Mouse (Mus musculus) intestine, postnatal 0 days (tissue): ENCODE results near the gene Ajap1. TPM values are rescaled to one million over a fixed set of nuclear protein-coding genes. Genes with fewer than 3 reads are reported as not detected.

Experiments used
- ATAC-seq: fragments of 200-750 bp; cut with Nextera tagmentation; 2 replicates; pipeline ENCODE4 v1.8.0; 2017; ENCODE audit warnings: mild to moderate bottlenecking, moderate TSS enrichment, moderate library complexity
- H3K27ac ChIP-seq: fragments of 300-500 bp; sonication (generic); 2 replicates; pipeline ENCODE4 v1.5.1; 2014; ENCODE audit warnings: mild to moderate bottlenecking, low read depth, low read length, moderate library complexity
- H3K27me3 ChIP-seq: fragments of 300-500 bp; sonication (generic); replicated peaks from 2 replicates; pipeline ENCODE4 v1.6.1; 2014; ENCODE audit warnings: low read length, mixed read lengths; ENCODE audit not compliant: control insufficient read depth, insufficient read depth
- H3K36me3 ChIP-seq: fragments of 300-500 bp; sonication (generic); 2 replicates; pipeline ENCODE4 v1.6.1; 2014; ENCODE audit warnings: mild to moderate bottlenecking, moderate library complexity; ENCODE audit not compliant: control insufficient read depth, insufficient read depth
- H3K4me1 ChIP-seq: fragments of 300-500 bp; sonication (generic); replicated peaks from 2 replicates; pipeline ENCODE4 v1.6.1; 2014; ENCODE audit warnings: antibody characterized with exemption, low read length, mixed read lengths; ENCODE audit not compliant: control insufficient read depth, insufficient read depth
- H3K4me2 ChIP-seq: fragments of 300-500 bp; sonication (generic); replicated peaks from 2 replicates; pipeline ENCODE4 v1.6.1; 2014; ENCODE audit warnings: low read depth, mild to moderate bottlenecking, moderate library complexity
- H3K4me3 ChIP-seq: fragments of 300-500 bp; sonication (generic); 2 replicates; pipeline ENCODE4 v1.5.1; 2014; ENCODE audit warnings: low read depth, low read length
- H3K9ac ChIP-seq: fragments of 300-500 bp; sonication (generic); 2 replicates; pipeline ENCODE4 v1.6.1; 2014; ENCODE audit warnings: mild to moderate bottlenecking, low read depth, low read length
- H3K9me3 ChIP-seq: fragments of 300-500 bp; sonication (generic); 2 replicates; pipeline ENCODE4 v1.6.1; 2016; ENCODE audit warnings: mixed run types; ENCODE audit not compliant: control insufficient read depth
- CTCF ChIP-seq: sonication (generic); IDR thresholded peaks from 2 replicates; pipeline ENCODE4 v1.5.1; 2016; ENCODE audit warnings: low read depth, mild to moderate bottlenecking, control low read depth, antibody characterized with exemption, moderate library complexity
- WGBS: fragments of 180-500 bp; shearing (Covaris S2); extraction: QIAGEN DNeasy Blood & Tissue Kit; methylation state at CpG from one replicate; pipeline ENCODE4 v1.1.7; 2014; 5-methylcytosine and 5-hydroxymethylcytosine counted together
- polyA plus RNA-seq: library from polyadenylated mRNA; unstranded; fragments of >200 nt; fragmentation: Nextera tagmentation; extraction: Ambion mirVana; gene quantifications from 2 replicates; pipeline ENCODE4 v1.2.1, GENCODE M21; 2015

Ajap1 gene
- polyA plus RNA-seq, 1 experiment from 2014 or later, result 0.29 TPM

DNA sequence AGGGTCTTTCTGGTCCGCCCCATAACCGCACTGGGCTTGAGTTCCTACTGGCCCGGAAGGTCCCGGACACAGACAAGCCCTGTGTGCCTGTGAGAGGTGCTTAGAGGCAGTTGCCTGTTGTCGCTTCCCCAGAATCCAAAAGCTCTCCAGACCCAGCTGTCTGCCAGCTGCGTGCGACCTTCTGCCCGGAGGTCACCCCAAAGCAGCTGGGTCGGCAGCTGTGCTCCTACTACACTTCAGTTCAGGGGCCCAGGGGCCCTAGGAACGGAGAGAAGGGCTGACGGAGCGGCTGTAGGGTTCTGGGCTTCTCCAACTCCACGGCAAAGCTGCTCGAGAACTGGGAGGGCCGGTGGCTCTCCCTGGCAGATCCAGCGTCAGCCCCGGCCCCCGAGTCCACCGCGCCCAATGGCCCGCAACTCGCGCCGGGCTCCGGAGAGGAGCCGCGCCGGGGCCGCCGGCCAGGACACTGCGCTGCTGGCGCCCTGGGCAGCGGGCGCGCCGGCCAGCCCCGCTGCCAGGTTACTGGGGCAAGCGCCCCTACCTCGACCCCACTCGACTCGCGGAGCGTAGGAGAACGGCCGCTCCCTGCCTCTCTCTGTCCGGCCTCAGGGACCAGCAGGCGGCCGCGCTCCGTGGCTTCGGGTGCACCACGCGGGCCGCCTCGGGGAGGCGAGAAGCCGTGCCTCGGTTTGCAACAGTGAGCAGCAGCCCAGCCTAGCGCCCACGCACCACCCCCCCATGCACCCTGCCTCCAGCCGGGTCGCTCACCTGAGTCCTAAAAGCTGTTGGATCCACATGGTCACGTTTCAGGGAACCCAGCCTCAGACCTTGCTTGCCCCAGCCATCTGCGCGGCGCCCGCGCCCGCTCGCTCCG lies 1.0 kb downstream of the Ajap1 start:
- Histone ChIP-seq H3K9me3 (no peaks in the 10 kb centered on the region), H3K4me1 (no peaks in the 10 kb centered on the region), H3K9ac (no peak overlapping the region), H3K27me3 (peaks cover 55% of the 10 kb centered on the region), H3K4me3 (peak overlapping the region; percentile 18; the same call in 1 of the 2 replicates), H3K27ac (no peak overlapping the region), H3K36me3 (no peaks in the 10 kb centered on the region), H3K4me2 (peak overlapping the region; percentile 55)
- WGBS, result 2% methylated on average over 66 of the region's 71 CpGs
- ATAC-seq, result no peak
- no peak for TF ChIP-seq CTCF

DNA sequence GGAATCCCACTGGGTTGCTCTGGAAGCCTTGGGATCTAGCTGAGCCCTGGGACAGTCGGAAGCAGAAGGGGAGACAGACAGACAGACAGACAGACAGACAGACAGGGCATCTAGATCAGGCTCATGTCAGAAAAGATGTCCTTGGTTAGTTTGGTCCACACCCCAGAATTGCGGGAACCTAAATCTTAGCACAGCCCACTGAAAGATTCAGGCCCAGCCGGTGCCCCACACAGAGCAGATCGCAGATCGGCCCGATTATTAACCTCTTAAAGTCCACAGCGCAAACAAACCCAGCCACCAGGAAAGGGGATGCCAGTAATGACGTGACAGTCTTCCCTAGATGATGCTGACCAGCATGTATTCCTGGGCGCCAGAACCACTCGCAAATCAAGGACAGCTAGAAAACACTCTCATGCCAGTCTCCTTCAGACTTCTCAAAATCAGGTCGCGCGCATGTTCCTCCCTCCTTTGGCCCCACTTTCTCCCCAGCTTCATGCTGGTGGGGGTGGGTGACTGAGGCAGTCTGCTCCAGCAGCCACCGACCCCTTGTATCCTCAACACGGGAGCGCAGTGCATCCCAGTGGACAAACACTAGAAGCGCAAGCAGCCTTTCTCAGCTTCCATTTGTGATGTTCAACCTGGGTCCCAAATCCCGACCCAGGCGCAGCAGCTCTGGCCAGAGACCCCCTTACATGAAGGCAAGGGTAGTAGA lies 1.9 kb downstream of the Ajap1 start:
- no peaks in the 10 kb centered on the region for H3K9me3 ChIP-seq
- peak; percentile 76 for TF ChIP-seq CTCF
- 6% methylated on average over 19 of the region's 19 CpGs for WGBS
- H3K27me3 ChIP-seq, result peaks cover 55% of the 10 kb centered on the region
- no peaks in the 10 kb centered on the region for H3K4me1 ChIP-seq
- no peak overlapping the region for H3K27ac ChIP-seq
- peak overlapping the region; percentile 55; the same call in 1 of the 2 replicates for H3K4me2 ChIP-seq
- H3K36me3 ChIP-seq, result no peaks in the 10 kb centered on the region
- no peak overlapping the region for H3K9ac ChIP-seq
- no peak overlapping the region for H3K4me3 ChIP-seq
- ATAC-seq, result no peak

DNA sequence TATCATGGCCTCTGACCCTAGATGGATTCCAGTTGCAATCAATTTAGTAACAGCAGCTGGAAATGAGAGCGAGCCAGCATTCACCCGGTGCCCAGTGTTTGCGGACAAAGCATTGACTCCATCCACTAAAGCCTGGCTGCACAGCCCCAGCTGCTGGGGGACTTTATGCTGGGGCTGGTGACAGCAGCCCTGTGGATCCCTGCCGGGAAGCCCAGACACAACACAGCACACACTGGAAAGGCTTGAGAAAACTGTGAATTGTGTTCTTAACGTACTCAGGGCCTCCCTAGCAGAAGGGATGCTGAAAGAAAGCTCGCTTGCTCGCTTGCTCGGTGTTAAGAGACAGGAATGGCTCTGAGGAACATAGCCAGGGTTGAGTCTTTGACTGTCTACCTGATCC lies 3.5 kb downstream of the Ajap1 start:
- no peak for ATAC-seq
- Histone ChIP-seq H3K9ac (no peak overlapping the region), H3K27me3 (peaks cover 49% of the 10 kb centered on the region), H3K27ac (no peak overlapping the region), H3K36me3 (no peaks in the 10 kb centered on the region), H3K9me3 (no peaks in the 10 kb centered on the region), H3K4me2 (no peak overlapping the region), H3K4me1 (no peaks in the 10 kb centered on the region), H3K4me3 (no peak overlapping the region)
- 25% methylated on average over 8 of the region's 8 CpGs for WGBS
- TF ChIP-seq CTCF, result no peak

DNA sequence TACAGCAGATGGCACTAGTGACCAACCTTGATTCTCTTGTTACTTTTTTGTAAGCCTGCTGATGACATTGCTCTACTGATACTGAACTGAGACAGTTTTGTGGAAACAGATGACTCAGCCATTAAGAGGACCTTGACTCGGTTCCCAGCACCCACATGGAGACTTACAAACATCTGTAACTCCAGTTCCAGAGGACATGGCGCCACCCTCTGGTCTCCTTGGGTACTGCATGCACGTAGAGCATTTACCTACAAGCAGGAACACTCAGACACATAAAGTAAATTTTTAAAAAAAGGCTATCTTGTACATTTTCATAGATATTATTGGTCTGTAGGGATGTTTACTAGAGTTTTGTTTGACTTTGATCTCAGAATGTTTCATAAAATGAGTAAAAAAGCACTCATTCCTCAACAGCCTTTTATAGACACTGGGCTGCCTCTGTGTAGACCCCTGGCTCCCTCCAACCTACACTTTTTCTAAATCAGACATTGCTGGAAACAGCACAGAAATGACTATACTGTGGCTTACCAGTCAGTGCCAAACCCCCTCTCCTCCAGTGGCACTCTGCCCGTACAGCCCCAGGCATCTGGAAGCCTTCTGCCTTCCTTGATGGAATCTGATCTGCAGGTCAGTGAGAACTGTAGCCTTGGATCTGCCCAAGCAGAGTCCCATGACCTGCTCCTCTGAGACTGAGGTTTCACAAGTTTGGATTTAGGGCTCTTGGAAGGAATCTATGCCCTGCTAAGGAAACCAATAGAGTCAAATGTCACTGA lies 8.9 kb downstream of the Ajap1 start:
- no peak for ATAC-seq

DNA sequence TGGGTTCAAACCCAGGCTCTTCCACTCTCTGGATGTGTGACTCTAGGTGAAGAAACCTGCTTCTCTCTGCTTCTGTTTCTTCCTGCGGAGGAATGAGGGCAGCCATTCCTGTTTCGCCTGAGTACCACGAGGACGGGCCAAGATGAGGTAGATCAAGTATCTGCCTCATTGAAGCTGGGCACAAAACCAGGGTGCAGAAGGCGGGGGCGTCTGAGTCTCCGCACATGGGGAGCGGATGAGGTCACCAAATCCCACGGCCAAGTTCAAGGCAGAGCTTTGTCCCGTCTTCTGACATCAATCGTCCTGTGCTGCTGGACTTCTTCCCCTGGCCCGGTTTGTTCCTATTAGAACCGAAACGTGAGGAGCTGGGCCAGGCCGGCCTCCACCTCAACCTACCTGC lies 12.9 kb downstream of the Ajap1 start:
- H3K27ac ChIP-seq, result no peak overlapping the region
- no peak overlapping the region for H3K4me3 ChIP-seq
- H3K36me3 ChIP-seq, result no peaks in the 10 kb centered on the region
- H3K4me2 ChIP-seq, result no peak overlapping the region
- no peaks in the 10 kb centered on the region for H3K4me1 ChIP-seq
- no peaks in the 10 kb centered on the region for H3K9me3 ChIP-seq
- no peaks in the 10 kb centered on the region for H3K27me3 ChIP-seq
- H3K9ac ChIP-seq, result no peak overlapping the region
- WGBS, result 89% methylated on average over 15 of the region's 15 CpGs
- ATAC-seq, result no peak
- TF ChIP-seq CTCF, result no peak

More for the DNA sequence above, 8.9 kb downstream of the Ajap1 start:
- Histone ChIP-seq H3K36me3 (no peaks in the 10 kb centered on the region), H3K4me2 (no peak overlapping the region), H3K27me3 (no peaks in the 10 kb centered on the region), H3K27ac (no peak overlapping the region), H3K4me1 (no peaks in the 10 kb centered on the region), H3K9me3 (no peaks in the 10 kb centered on the region), H3K4me3 (no peak overlapping the region), H3K9ac (no peak overlapping the region)
- TF ChIP-seq CTCF, result peak; percentile 34
- WGBS, result 76% methylated on average over 4 of the region's 4 CpGs

DNA sequence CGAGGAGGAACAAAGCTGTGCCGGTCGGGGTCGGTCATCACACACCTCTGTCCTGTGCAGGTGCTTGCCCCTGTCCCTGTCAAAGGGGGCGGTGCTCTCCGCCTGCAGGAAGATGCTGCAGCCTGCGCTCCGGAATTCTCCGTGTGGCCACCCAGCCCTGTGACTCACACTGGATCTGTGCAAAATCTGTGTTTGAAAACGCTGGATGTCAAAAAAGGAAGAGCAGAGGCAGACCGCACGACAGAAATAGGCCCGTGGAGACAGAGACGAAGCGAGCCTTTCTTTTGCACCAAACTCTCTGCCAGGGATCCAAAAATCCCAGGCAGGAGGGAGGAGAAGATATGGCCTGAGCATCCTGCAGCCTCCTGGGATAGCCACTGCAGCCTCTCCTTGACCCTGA lies 22.7 kb downstream of the Ajap1 start:
- no peak overlapping the region for H3K9ac ChIP-seq
- no peaks in the 10 kb centered on the region for H3K9me3 ChIP-seq
- TF ChIP-seq CTCF, result no peak
- H3K27me3 ChIP-seq, result no peaks in the 10 kb centered on the region
- no peak overlapping the region for H3K4me3 ChIP-seq
- H3K4me2 ChIP-seq, result no peak overlapping the region
- H3K36me3 ChIP-seq, result no peaks in the 10 kb centered on the region
- H3K4me1 ChIP-seq, result no peaks in the 10 kb centered on the region
- no peak overlapping the region for H3K27ac ChIP-seq
- 76% methylated on average over 15 of the region's 15 CpGs for WGBS
- ATAC-seq, result no peak
